Mouse (Mus musculus) hindbrain, embryonic 14.5 days (tissue): ENCODE measurements around the gene Tgm5. TPM values are rescaled to one million over a fixed set of nuclear protein-coding genes. Genes with fewer than 3 reads are reported as not detected.
A peak's percentile ranks its signal among the peaks of the same experiment; 100 is the strongest.
"Not testable (repeated sequence)": the region's sequence is repeated elsewhere in the genome, so short reads cannot be mapped to it uniquely, and the experiment has no call there.

Experiments used
- ATAC-seq: fragments of 200-750 bp; cut with Nextera tagmentation; 2 replicates; pipeline ENCODE4 v1.8.0; 2017; ENCODE audit warnings: moderate number of reproducible peaks, mild to moderate bottlenecking, moderate TSS enrichment, moderate library complexity; ENCODE audit not compliant: low FRiP score
- DNase-seq: peaks from one replicate; pipeline ENCODE4 v3.0.0-alpha.2; 2015; ENCODE audit warnings: low spot score
- H3K27ac ChIP-seq: fragments of 300-500 bp; sonication (generic); 2 replicates; pipeline ENCODE4 v1.5.1; 2014; ENCODE audit warnings: mild to moderate bottlenecking, moderate library complexity
- H3K27me3 ChIP-seq: fragments of 300-500 bp; sonication (generic); 2 replicates; pipeline ENCODE4 v1.6.1; 2014; ENCODE audit warnings: mild to moderate bottlenecking, low read length, mixed read lengths; ENCODE audit not compliant: control insufficient read depth, insufficient read depth
- H3K36me3 ChIP-seq: fragments of 300-500 bp; sonication (generic); replicated peaks from 2 replicates; pipeline ENCODE4 v1.6.1; 2014; ENCODE audit not compliant: control insufficient read depth, insufficient read depth
- H3K4me1 ChIP-seq: fragments of 300-500 bp; sonication (generic); replicated peaks from 2 replicates; pipeline ENCODE4 v1.6.1; 2014; ENCODE audit warnings: antibody characterized with exemption, low read length, mixed read lengths; ENCODE audit not compliant: control insufficient read depth, insufficient read depth
- H3K4me2 ChIP-seq: fragments of 300-500 bp; sonication (generic); replicated peaks from 2 replicates; pipeline ENCODE4 v1.6.1; 2014; ENCODE audit warnings: mild to moderate bottlenecking, moderate library complexity
- H3K4me3 ChIP-seq: fragments of 300-500 bp; sonication (generic); replicated peaks from 2 replicates; pipeline ENCODE4 v1.5.1; 2014; ENCODE audit warnings: mild to moderate bottlenecking, low read length
- H3K9ac ChIP-seq: fragments of 300-500 bp; sonication (generic); 2 replicates; pipeline ENCODE4 v1.6.1; 2014
- H3K9me3 ChIP-seq: fragments of 300-500 bp; sonication (generic); 2 replicates; pipeline ENCODE4 v1.6.1; 2016; ENCODE audit warnings: low read length; ENCODE audit not compliant: control insufficient read depth
- WGBS: fragments of 180-500 bp; shearing (Covaris S2); extraction: QIAGEN DNeasy Blood & Tissue Kit; methylation state at CpG from one replicate; pipeline ENCODE4 v1.1.7; 2014; 5-methylcytosine and 5-hydroxymethylcytosine counted together
- polyA plus RNA-seq: library from polyadenylated mRNA; unstranded; fragments of >200 nt; fragmentation: Nextera tagmentation; extraction: Ambion mirVana; gene quantifications from 2 replicates; pipeline ENCODE4 v1.2.1, GENCODE M21; 2014

Tgm5 gene
- polyA plus RNA-seq, 1 experiment from 2014 or later = 0.24 TPM

DNA sequence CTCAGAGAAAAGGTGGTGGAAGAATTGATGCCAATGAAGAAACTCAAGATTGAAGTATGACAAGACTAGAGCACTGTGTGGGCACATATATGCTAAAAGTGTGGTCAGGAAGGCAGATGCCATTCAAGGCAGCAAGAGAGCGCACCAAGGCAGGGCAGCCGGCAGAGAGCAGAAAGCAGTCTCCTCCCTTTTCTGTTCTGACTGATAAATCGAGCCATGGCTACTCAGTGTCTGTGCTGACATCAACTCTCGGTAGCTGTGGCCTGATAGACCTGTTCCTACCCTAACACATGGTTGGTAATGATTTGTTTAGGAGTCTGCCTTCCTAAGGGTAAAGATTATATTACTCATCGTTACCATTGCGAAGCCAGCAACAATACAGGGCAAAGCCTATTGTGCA lies 29.7 kb downstream of the Tgm5 start:
- WGBS = 93% methylated on average over 6 of the region's 6 CpGs
- DNase-seq = no peak
- Histone ChIP-seq H3K4me1 (no peaks in the 10 kb centered on the region), H3K27me3 (no peaks in the 10 kb centered on the region), H3K36me3 (no peaks in the 10 kb centered on the region), H3K4me3 (no peak overlapping the region), H3K9ac (no peak overlapping the region), H3K27ac (no peak overlapping the region), H3K9me3 (no peaks in the 10 kb centered on the region), H3K4me2 (no peak overlapping the region)
- no peak for ATAC-seq

DNA sequence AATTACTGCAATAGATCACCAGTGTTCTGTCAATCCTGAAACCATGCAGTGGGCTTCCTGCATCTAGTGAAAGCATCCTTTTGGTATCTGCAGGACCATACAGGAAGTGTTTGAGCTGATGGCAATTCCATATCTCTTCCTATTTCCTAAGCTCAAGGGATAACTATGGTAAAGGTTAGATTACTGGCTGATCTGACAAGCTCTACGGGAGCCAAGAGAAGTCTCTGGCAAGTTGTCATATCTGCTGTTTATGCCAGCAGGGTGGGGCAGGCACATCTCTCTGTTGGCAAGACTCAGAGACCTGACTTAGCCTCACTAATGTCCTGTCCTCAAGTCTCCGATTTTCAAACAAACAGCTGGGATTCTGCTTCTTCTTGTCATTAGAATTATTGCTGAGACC lies 31.6 kb downstream of the Tgm5 start:
- Histone ChIP-seq H3K4me2 (no peak overlapping the region), H3K9ac (no peak overlapping the region), H3K4me1 (no peaks in the 10 kb centered on the region), H3K4me3 (no peak overlapping the region), H3K27me3 (no peaks in the 10 kb centered on the region), H3K36me3 (no peaks in the 10 kb centered on the region), H3K9me3 (no peaks in the 10 kb centered on the region), H3K27ac (no peak overlapping the region)
- WGBS = 87% methylated on average over 2 of the region's 2 CpGs
- ATAC-seq (no peak), DNase-seq (no peak)

DNA sequence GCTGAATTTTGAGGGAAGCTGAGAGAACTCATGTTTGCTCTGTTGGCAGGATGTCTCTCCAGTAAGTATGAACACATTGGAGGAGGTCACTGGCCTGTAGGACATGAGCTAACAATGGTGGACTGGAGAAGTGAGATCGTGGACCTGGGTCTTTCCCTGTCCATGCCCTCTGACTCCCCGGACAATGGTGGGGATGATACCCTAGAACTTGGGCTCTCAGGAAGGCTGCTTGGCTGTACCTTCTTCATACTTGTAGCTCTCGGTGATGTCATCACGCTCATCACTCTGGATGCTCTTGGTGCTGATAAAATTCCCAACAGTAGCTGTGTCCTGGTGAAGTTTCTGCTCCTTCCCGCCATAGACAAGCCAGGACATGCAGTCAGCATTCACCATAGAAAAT lies 33.5 kb downstream of the Tgm5 start:
- Histone ChIP-seq H3K36me3 (no peaks in the 10 kb centered on the region), H3K4me1 (no peaks in the 10 kb centered on the region), H3K27ac (no peak overlapping the region), H3K4me2 (no peak overlapping the region), H3K27me3 (no peaks in the 10 kb centered on the region), H3K9me3 (no peaks in the 10 kb centered on the region), H3K4me3 (no peak overlapping the region), H3K9ac (no peak overlapping the region)
- DNase-seq (no peak), ATAC-seq (no peak)
- WGBS = 91% methylated on average over 5 of the region's 5 CpGs

DNA sequence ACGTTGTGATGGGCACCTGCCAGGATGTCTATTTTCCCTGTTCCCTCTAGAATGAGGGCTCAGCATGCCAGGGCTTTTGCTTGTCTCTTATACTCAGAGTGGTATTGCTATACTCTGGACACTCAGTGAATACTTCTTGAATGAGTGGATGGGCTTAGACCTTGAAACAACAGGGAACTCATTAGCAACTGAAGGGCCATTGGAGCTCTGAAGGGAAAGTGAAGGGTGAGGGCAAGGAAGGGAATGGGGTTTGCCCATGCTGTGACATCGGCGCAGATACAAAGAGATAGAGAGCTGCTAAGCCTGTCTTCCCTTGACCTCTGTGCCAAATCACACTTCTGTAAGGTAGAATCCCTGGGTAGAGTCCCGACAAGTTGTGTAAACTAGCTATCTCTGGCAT lies 40.0 kb downstream of the Tgm5 start:
- no peaks in the 10 kb centered on the region for H3K36me3 ChIP-seq
- no peak for DNase-seq
- ATAC-seq = no peak
- H3K4me2 ChIP-seq = no peak overlapping the region
- H3K4me3 ChIP-seq = no peak overlapping the region
- WGBS = 64% methylated on average over 4 of the region's 4 CpGs
- no peak overlapping the region for H3K27ac ChIP-seq
- H3K27me3 ChIP-seq = no peaks in the 10 kb centered on the region
- no peak overlapping the region for H3K9ac ChIP-seq
- no peaks in the 10 kb centered on the region for H3K4me1 ChIP-seq
- H3K9me3 ChIP-seq = no peaks in the 10 kb centered on the region

DNA sequence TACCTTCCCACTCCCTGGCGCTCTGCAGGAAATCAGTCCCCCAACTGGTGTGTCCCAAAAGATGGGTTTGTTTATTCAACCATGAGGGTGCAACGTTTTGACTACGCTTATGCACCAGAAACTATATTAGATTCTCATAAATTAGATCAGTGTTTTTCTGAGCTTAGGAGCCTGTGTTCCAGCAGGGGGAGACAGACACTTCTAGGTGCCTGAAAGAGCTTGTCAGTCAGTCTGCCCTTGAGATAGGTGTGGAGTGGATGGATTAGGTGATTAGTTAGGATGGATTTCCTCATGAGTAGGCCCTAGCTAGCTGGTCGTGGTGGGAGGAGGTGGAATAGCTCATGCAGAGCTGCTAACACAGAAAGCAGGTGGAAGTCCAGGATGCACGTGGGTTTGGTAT lies 44.5 kb downstream of the Tgm5 start:
- Histone ChIP-seq H3K27me3 (no peaks in the 10 kb centered on the region), H3K4me2 (no peak overlapping the region), H3K9me3 (no peaks in the 10 kb centered on the region), H3K4me1 (no peaks in the 10 kb centered on the region), H3K36me3 (no peaks in the 10 kb centered on the region), H3K9ac (no peak overlapping the region), H3K27ac (no peak overlapping the region), H3K4me3 (no peak overlapping the region)
- no peak for ATAC-seq
- 57% methylated on average over 5 of the region's 5 CpGs for WGBS
- peak; percentile 54 for DNase-seq

DNA sequence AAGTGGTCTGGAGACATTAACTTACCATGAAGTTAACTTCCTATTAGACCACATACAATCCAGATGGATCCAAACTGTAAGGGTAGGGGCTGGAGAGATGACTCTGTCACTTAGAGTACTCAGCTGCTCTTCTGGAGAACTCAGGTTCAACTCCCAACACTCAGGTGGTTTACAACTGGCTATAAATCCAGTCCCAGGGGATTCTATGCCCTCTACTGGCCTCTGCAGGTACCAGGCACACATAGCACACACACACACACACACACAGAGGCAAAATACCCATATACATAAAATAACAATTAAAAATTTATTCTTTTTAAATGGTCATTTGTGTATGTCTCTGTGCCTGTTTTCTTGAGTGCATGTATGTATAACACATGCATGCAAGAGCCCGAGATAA lies 46.3 kb downstream of the Tgm5 start:
- 100% methylated on average over 1 of the region's 1 CpGs for WGBS
- ATAC-seq = no peak

DNA sequence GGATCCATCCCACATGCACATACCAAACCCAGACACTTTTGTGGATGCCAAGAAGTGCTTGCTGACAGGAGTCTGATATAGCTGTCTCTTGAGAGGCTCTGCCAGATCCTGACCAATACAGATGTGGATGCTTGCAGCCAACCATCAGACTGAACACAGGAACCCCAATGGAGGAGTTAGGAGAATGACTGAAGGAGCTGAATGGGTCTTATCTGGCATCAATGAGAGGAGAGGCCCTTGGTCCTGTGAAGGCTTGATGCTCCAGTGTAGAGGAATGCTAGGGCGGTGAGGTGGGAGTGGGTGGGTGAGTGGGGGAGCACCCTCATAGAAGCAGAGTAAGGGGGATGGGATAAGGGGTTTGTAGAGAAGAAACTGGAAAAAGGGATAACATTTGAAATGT lies 46.8 kb downstream of the Tgm5 start:
- H3K36me3 ChIP-seq, H3K4me1 ChIP-seq, H3K9me3 ChIP-seq, H3K4me3 ChIP-seq, H3K27ac ChIP-seq, DNase-seq, H3K4me2 ChIP-seq, H3K27me3 ChIP-seq, H3K9ac ChIP-seq, ATAC-seq: not testable (repeated sequence)
- WGBS = 92% methylated on average over 1 of the region's 1 CpGs

More for the DNA sequence above, 46.3 kb downstream of the Tgm5 start:
- no peak overlapping the region for H3K4me3 ChIP-seq
- H3K4me2 ChIP-seq = no peak overlapping the region
- H3K9me3 ChIP-seq = no peaks in the 10 kb centered on the region
- H3K9ac ChIP-seq = no peak overlapping the region
- no peak overlapping the region for H3K27ac ChIP-seq
- H3K27me3 ChIP-seq = no peaks in the 10 kb centered on the region
- no peaks in the 10 kb centered on the region for H3K4me1 ChIP-seq
- H3K36me3 ChIP-seq = no peaks in the 10 kb centered on the region
- no peak for DNase-seq

DNA sequence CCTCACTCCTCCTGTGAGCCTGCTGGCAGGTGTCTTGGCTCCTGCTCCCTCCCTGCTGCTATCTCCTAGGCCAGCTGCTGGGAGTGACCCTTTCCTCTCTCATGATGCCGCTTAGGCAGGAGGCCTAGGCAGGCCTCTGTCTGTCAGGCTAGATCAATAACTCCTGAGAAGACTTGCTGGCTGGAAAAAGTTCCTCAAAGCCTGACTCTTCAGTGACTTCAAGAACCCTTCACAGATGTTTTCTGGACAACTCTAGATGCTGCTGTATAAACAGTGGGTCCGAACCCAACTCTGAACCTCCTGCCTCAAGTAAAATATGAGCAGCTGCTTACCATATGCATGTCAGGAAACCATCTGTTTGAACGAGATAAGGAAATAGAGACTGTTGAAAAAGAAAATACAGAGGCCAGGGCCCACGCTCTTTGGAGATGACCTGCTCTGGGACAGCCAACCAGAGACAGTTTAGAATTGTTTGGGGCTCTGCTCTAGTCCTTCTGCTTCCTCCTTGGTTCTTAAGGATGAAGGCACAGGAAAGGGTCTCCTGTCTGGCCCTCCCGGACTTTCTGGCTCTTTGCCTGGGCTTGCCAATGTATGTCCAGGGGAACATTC lies 48.8 kb downstream of the Tgm5 start, which contains the start of gene Epb42:
TSS of gene Epb42 (minus strand) at position 340 of the 609 bp plus-strand sequence.
- Histone ChIP-seq H3K4me2 (no peak within 1 kb of the TSS), H3K27me3 (no peaks in the 10 kb centered on the region), H3K9me3 (no peaks in the 10 kb centered on the region), H3K9ac (no peak within 1 kb of the TSS), H3K4me3 (no peak within 1 kb of the TSS), H3K36me3 (no peaks in the 10 kb centered on the region), H3K27ac (no peak within 1 kb of the TSS), H3K4me1 (no peaks in the 10 kb centered on the region)
- DNase-seq (no peak), ATAC-seq (no peak)
- 75% methylated on average over 5 of the region's 5 CpGs for WGBS

DNA sequence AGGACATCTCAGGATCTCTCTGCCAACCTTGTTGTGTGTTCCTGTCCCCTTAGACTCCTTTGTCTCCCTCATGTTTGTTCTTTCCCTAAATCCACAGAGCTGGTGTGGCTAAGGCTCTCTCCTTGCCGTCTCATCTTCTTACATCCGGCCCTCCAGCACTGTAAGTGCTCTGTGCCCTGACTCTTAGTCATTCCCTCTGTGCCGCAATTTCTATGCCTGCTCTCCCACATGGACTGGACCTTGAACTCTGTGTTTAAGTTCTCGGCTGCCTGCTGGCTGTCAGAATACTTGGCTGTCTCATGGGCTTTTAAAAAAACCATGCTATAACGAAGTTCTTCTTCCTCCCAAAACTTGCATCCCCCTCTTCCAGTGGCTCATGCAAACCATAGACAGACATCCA lies 62.7 kb downstream of the Tgm5 start:
- Histone ChIP-seq H3K36me3 (peaks cover 2% of the 10 kb centered on the region), H3K4me3 (no peak overlapping the region), H3K27me3 (no peaks in the 10 kb centered on the region), H3K4me2 (no peak overlapping the region), H3K27ac (no peak overlapping the region), H3K9me3 (no peaks in the 10 kb centered on the region), H3K9ac (no peak overlapping the region), H3K4me1 (no peaks in the 10 kb centered on the region)
- DNase-seq (no peak), ATAC-seq (no peak)
- WGBS = 76% methylated on average over 5 of the region's 5 CpGs

DNA sequence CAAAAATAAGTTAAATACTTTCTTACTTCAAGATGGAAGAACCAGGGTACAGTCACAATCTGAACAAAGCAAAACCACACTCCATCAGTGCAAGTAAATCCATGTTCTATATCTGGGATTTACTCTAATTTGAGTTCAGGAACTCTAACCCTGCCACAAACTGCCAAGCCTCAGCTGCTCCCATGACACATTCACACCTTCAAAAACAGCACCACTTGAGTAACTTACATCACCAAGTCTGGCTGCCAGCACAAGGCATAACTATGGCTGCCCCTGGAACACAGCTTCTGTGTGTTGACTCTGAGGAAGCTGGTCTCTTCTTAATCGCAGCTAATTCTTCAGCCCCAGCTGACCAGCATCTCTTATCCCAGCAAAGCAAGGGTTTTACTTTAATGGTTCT lies 68.5 kb downstream of the Tgm5 start:
- Histone ChIP-seq H3K9me3 (no peaks in the 10 kb centered on the region), H3K4me3 (no peak overlapping the region), H3K27me3 (no peaks in the 10 kb centered on the region), H3K9ac (no peak overlapping the region), H3K4me1 (no peaks in the 10 kb centered on the region), H3K4me2 (no peak overlapping the region), H3K27ac (no peak overlapping the region), H3K36me3 (peaks cover 58% of the 10 kb centered on the region)
- 96% methylated on average over 1 of the region's 1 CpGs for WGBS
- ATAC-seq = no peak
- no peak for DNase-seq
